Mouse (Mus musculus) urinary bladder, postnatal 0 days (tissue): ENCODE data around the gene Hsdl2. TPM values are rescaled to one million over a fixed set of nuclear protein-coding genes. Genes with fewer than 3 reads are reported as not detected.

Experiments
- polyA plus RNA-seq: library from polyadenylated mRNA; unstranded; fragments of >200 nt; fragmentation: Nextera tagmentation; extraction: Ambion mirVana; gene quantifications from 2 replicates; pipeline ENCODE4 v1.2.1, GENCODE M21; 2015

The Hsdl2 gene
- 36.1 and 41.2 TPM in 2 replicates for polyA plus RNA-seq

DNA sequence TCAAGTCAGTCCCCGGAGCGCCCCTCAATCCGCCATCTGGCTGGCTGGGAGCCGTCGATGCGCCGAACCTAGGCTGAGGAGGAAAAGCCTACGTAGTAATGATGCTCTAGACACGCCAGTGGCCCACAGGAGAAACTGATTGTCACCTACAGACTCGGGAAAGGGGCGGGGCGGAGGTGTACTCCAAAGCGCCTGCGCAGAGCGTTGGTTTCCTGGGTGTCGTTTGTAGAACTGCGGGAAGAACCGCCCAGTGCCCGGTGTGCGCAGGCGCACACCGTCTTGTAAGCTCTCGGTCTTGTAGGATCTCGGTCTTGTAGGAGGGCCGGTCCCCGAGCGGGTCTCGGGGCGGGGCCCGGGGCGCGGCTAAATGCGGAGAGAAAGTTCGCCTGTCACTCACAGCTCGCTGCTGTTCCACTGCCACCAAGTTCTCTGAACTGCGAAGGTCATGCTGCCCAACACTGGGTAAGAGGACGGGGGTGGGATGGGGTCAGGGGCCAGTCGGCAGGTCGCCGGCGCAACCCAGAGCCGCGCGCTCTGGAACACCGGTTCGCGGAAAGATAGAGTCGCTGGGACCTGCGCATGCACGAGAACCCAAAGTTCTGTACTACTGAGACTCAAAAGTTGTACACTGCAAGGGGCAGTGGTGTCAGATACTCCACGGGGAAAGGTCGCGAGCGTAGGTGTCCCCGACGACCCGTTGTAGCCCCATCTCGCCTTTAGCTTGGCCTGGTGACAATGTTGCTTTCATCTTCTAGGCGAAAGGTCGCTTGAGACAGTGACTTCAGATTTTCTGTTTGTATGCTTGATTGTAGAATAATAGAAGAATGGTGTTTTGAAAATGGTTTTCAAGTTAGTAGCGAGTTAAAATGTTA lies at the start of gene Hsdl2:
Hsdl2 (plus strand) TSS at position 250 of the 872 bp plus-strand sequence.

DNA sequence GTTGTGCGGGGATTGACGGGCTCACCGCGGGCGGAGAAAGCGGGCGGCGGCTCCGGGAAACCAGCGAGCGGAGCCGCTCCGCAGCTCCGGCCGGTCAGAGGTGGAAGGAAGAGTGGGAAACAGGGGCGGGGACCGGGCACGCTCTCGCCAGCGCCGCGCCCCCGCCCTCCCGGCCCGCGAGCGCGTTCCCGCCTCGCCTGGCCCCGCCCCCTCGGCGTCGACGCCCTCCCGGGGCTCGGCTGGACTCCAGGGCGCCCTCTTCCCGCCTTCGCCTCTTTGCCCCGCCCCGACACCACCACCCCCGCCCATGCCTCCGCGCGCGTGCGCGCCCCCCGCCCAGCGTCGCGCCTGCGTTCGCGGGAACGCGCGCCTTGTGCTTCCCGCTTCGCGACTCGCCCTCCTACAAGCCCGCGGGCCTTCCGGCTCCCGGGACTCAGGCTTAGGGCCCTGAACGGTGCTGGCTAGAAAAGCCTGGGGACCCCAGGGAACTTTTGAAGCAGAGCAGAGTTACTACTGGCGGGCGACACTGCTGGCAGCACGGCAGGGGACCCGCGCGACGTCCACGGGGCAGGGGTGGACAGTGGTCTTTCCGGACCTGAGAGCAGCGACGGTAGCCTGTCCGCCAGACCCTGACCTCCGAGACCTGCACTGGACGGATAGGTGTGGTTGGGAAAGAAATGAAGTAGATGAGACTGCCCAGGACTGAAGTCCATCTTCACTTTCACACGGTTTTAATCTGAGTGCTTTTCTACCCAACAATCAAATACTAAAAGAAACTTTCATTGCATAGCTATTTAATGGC lies 32.0 kb upstream of the Hsdl2 start, which contains the start of gene Ptbp3:
Ptbp3 (minus strand) TSS at position 190 of the 802 bp plus-strand sequence.

DNA sequence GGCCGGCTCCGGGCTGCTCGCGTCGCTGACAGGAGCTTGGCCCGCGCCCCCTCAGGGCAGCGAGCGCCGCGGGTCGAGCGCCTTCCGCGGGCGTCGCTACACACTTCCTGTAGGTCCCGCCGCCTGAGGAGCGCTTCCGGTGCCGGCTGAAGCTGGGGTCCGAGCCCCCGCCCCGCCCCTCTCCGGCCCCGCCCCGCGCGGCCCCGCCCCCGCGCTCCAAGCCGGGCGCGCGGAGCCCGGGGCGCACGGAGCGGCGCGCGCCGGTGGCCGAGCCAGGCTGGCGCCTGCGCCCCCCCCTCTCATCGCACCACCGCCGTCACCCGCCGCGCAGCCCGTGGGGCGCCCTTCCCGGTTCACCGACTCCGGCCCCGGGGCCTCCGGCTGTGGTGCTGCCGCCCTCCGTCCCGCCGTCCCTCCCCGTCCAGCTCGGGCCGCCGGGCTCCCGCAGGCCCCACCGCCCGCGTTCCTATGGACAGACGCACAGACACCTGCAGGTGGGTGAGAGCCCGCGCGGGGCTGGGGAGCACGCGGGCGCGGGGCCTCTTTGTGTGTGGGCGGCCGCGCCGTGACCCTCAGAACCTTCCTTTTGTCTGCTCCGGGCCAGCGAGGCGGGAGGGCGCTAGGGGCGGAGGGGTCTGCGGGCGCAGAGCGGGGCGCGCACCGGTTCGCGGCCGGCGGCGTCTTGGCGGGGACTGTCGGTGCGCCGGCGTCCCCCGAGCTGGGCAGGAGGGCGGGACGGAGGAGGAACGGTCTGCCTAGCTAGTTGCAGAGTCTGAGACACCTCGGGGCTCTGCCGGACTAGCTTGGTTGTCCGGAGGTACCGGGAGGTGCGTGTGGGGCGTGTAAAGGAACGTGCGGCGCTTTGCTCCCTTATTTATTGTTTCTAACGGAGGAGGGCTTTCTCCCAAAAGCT lies 44.9 kb downstream of the Hsdl2 start, which contains the start of gene E130308A19Rik:
E130308A19Rik (plus strand) TSS at position 214 of the 913 bp plus-strand sequence.

Other genes with a start within 250 kb of the Hsdl2 start
- gene Susd1, start 142.9 kb upstream of the Hsdl2 start, polyA plus RNA-seq = 3.4 and 4.0 TPM in 2 replicates
- 38.7 and 40.7 TPM in 2 replicates for gene Ptbp3, start 32.2 kb upstream of the Hsdl2 start, polyA plus RNA-seq
- gene E130308A19Rik, start 44.6 kb downstream of the Hsdl2 start, polyA plus RNA-seq = 8.4 and 8.5 TPM in 2 replicates
- gene Inip, start 220.0 kb downstream of the Hsdl2 start, polyA plus RNA-seq = 23.1 and 23.8 TPM in 2 replicates
- 5.7 and 6.6 TPM in 2 replicates for gene Snx30, start 224.3 kb downstream of the Hsdl2 start, polyA plus RNA-seq